Mouse (Mus musculus): ENCODE measurements at regions not wholly inside any gene's neighbourhood (a gene's known extent, or its start where the extent isn't known, plus 50 kb on each side); places are given as distances from the start of the nearest gene placed in this dataset.
A peak's percentile ranks its signal among the peaks of the same experiment; 100 is the strongest.
"Not testable (repeated sequence)": the region's sequence is repeated elsewhere in the genome, so short reads cannot be mapped to it uniquely, and the experiment has no call there.

- DNase-seq = no peak
Measured at GRCm38 (mm10) chr16:9016040-9016761, 186.3 kb downstream of the 1810013L24Rik start.

- no peak for DNase-seq
Measured at GRCm38 (mm10) chr16:9016762-9017086, 186.8 kb downstream of the 1810013L24Rik start.

- peak; percentile 61 for DNase-seq
Measured at GRCm38 (mm10) chr16:9030717-9031116, 200.8 kb downstream of the 1810013L24Rik start.

GRCm38 (mm10) chr16:9043271-9043670 lies 213.4 kb downstream of the 1810013L24Rik start:
- no peak for DNase-seq

GRCm38 (mm10) chr16:9046864-9047263 lies 217.0 kb downstream of the 1810013L24Rik start:
- DNase-seq = no peak

- no peak for DNase-seq
Measured at GRCm38 (mm10) chr16:9054415-9054814, 224.5 kb downstream of the 1810013L24Rik start.

GRCm38 (mm10) chr16:9056430-9056829 lies 226.5 kb downstream of the 1810013L24Rik start:
- DNase-seq = peak; percentile 28

GRCm38 (mm10) chr16:9071526-9071925 lies 241.6 kb downstream of the 1810013L24Rik start:
- no peak for DNase-seq

GRCm38 (mm10) chr16:9071956-9072355 lies 242.1 kb downstream of the 1810013L24Rik start:
- not testable (repeated sequence) for DNase-seq

GRCm38 (mm10) chr16:9074295-9074694 lies 244.4 kb downstream of the 1810013L24Rik start:
- peak; percentile 10 for DNase-seq

- no peak for DNase-seq
Measured at GRCm38 (mm10) chr16:9077451-9077850, 247.6 kb downstream of the 1810013L24Rik start.

- no peak for DNase-seq
Measured at GRCm38 (mm10) chr16:9078405-9078942, 248.6 kb downstream of the 1810013L24Rik start.

GRCm38 (mm10) chr16:9083040-9083439 lies 253.1 kb downstream of the 1810013L24Rik start:
- no peak for DNase-seq

GRCm38 (mm10) chr16:9083740-9084139 lies 253.8 kb downstream of the 1810013L24Rik start:
- no peak for DNase-seq

- DNase-seq = no peak
Measured at GRCm38 (mm10) chr16:9084581-9084980, 254.7 kb downstream of the 1810013L24Rik start.

GRCm38 (mm10) chr16:9085133-9085532 lies 255.2 kb downstream of the 1810013L24Rik start:
- DNase-seq = no peak

GRCm38 (mm10) chr16:9085977-9086376 lies 256.1 kb downstream of the 1810013L24Rik start:
- no peak for DNase-seq

GRCm38 (mm10) chr16:9091790-9092189 lies 261.9 kb downstream of the 1810013L24Rik start:
- DNase-seq = no peak

- DNase-seq = no peak
Measured at GRCm38 (mm10) chr16:9092191-9092848, 262.4 kb downstream of the 1810013L24Rik start.

- no peak for DNase-seq
Measured at GRCm38 (mm10) chr16:9093593-9093992, 263.7 kb downstream of the 1810013L24Rik start.

GRCm38 (mm10) chr16:9094201-9094600 lies 264.3 kb downstream of the 1810013L24Rik start:
- DNase-seq = no peak

GRCm38 (mm10) chr16:9106211-9106610 lies 276.3 kb downstream of the 1810013L24Rik start:
- DNase-seq = no peak

- not testable (repeated sequence) for DNase-seq
Measured at GRCm38 (mm10) chr16:9106676-9107075, 276.8 kb downstream of the 1810013L24Rik start.

- no peak for DNase-seq
Measured at GRCm38 (mm10) chr16:9113801-9114200, 283.9 kb downstream of the 1810013L24Rik start.

All from right cerebral cortex, adult 18-20 months (tissue).